Mouse (Mus musculus) cerebellum, adult 11 months (tissue): ENCODE data around the gene Lama5.
A peak's percentile ranks its signal among the peaks of the same experiment; 100 is the strongest.

Experiments
- DNase-seq: peaks from one replicate; pipeline ENCODE4 v3.0.0; 2022

The Lama5 gene

DNA sequence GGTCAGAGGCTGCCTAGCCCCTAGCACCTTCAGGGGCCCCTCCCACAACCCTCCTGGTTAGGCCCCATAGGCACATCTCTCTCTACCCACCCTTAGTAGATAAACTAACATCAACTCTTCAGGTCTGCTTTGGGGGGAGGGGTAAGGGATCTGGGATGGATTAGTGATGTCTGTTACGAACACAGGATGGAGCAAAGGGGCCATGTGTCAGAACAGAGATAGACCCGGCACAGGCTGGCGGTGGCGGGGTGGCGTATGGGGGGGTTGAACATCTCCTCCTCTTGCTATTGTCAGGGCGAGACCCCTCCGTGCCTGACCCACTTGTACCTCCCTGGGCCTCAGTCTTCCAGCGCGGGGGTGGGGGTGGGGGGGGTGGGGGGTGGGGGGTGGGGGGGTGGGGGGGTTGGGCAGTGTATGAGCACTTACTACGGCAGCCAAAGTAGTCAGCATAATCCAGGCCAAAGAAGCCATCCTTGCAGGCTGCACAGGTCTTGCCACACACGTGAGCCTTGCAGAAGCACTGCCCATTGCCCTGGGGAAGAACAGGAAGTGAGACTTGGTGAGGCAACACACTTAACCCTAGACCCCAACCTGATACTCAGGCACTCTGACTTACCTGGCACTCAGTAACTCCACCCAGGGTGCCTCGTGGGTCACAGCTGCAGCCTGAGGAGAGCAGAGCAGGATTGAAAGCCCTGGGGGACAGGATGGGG lies 28.9 kb downstream of the Lama5 start:
- DNase-seq: no peak

DNA sequence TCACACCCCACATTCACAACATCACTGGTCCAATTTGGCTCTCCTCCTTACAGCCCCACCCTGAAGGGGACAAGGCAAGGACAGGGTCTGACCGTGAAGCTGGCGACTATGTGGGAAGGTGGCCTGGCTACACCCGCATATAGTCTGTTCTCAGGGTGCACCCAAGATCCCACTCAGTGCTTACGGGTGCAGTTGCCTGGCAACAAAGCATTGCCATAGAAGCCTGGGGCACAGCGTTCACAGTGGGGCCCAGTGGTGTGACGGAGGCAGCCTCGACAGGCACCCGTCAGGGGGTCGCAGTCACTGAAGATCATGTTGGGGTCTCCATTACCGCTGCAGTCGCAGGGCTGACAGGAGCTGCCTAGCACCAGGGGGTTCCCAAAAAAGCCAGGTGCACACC lies 38.3 kb downstream of the Lama5 start:
- DNase-seq: no peak

DNA sequence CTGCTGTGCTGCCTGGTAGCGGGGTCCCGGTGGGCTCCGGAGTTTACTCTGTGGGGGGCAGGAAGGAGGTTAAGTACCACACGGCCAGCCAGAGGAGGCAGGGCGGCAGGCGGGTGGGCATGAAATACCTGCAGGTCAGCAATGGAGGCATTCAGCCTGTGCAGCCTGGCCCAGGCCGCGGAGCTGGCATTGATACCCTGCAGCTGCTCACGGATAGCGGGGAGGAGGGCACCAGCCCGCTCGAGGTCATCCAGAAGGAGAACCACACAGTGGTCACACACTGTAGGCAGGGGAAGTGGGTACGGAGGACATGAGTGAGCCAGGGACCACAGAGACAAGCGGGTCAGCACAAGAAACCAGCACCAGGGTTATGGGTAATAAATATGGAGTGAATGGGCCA lies 40.0 kb downstream of the Lama5 start:
- DNase-seq: no peak

DNA sequence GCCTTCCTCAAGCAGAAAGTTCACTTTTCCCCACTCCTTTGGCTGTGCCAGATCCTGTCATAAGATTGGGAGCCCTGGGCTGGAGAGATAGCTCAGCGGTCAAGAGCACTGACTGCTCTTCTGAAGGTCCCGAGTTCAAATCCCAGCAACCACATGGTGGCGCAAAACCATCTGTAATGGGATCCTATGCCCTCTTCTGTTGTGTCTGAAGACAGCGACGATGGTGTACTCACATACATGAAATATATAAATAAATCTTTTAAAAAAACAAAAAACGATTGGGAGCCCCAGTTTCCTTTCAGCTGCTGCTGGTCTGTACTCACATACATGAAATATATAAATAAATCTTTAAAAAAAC lies 40.9 kb downstream of the Lama5 start:
- no peak for DNase-seq

DNA sequence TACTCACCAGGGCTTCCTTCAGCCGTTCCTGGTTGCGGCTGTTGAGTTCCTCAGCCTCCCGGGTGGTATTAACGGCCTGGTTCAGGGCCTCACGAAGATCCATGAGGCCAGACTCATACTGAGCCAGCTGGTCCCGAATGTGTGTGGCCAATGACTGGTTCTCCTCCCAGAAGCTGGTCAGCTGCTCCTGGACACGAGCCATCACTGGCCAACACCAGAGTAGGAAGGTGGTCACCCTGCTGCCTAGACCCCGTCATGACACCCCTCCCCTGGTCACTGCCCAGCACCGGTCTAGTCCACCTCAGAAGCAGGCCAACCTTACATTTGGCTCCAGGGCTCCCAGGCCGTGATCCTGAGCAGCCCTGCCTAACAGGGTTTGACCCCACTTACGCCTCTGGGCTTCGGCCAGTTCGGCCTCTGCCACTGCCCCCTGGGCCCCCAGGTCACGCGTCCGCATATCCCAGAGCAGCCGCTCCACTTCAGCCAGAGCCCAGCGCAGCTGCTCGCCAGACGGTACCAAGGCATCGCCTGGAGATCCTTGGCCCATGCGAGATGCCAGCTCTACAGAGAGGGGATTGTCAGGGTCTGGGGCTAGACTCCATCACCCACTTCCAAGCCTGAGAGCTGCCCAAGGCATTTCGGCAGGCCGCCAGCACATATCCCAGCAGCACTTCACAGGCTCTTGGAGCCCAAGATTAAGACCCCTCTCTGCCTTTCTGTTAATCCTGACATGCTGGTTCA lies 41.5 kb downstream of the Lama5 start:
- no peak for DNase-seq

DNA sequence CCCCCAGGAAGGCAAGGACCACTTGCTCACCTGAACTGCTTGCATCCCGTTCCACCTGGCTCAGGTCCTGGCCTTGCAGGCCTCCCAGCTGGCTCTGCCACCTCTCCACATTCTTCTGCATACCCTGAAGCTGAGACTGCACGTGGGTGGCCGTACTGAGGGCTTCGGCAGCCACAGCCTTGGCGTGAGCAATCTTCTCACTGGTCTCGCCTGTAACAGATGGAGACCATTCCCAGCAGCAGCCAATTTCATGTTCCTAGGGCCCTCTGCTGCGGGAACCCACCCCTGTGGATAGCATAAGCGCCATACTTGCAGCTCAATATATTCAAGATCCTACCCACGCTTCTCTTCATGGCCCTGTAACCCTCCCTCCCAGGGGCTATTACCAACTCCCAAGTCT lies 44.1 kb downstream of the Lama5 start:
- no peak for DNase-seq

DNA sequence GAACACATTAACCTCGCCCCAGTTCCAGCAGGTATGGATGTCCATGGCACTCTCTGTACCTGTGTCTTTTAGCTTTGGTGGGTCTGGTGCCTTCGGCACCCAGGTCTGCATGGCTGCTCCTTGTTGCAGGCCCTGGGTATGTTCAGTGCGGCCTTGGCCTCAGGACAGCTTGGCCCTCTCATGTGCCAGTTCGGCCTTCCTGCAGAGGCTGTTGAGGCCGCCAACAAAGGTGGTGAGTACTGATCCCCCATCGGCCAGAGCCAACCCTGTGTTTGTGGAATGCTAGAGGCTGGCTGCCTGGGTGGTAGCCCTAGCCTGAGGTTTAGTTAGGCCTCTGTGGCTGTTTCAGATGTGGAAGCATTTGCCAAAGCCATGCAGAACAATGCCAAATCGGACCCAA lies 49.9 kb downstream of the Lama5 start:
- no peak for DNase-seq

DNA sequence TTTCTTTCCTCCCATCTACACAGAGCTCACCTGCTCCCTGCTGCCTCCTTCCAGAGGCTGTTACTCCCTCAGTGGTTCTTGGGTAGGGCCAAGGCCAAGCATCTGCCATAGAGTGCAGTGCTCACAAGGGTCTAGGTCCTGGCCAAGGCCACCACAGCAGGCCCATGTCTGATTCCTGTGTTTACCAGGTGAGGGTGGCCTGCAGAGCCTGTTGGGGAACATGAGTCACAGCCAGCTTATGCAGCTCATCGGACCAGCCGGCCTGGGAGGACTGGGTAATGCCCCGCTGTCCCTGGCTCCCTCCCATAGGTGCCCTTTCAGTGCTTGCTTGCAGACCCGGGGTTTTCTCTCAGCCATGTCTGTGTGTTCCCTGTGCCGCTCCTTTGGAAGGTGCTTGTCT lies 51.5 kb downstream of the Lama5 start:
- no peak for DNase-seq

DNA sequence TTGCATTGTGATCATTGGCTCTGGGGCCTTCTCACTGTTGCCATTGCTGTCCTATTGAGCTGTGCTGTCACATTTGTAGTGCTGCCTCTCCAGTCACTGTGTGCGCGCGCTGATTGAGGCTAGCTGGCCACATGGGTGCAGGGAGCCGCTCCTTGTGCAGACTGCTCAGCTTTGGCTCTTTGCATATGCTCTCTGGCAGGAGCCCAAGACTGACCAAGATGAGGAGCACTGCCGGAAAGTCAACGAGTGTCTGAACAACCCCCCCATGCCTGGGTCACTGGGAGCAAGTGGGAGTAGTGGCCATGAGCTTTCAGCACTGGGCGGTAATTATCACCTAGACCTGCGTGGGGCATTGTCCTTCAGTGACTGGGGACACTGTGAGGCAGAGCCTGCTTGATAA lies 51.9 kb downstream of the Lama5 start:
- peak; percentile 27 for DNase-seq

DNA sequence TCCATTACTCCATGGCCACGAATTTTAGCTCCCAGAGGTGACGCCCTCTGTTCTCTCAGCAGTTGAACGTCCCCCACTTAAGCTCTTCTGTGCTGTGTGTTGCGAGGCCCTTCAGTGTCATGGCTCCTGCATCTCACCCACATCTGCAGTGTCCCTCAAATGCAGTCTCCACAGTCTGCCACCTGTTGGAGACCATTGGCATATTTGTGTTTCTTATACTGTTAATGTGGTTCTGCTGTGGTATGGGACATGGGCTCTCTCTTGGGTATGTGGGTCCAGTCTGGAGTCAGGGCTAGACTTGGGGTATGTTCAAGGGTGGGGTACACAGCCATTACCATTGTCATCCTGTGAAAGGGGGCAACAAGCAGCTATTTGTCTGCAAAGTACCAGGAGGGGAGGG lies 52.5 kb downstream of the Lama5 start:
- no peak for DNase-seq

DNA sequence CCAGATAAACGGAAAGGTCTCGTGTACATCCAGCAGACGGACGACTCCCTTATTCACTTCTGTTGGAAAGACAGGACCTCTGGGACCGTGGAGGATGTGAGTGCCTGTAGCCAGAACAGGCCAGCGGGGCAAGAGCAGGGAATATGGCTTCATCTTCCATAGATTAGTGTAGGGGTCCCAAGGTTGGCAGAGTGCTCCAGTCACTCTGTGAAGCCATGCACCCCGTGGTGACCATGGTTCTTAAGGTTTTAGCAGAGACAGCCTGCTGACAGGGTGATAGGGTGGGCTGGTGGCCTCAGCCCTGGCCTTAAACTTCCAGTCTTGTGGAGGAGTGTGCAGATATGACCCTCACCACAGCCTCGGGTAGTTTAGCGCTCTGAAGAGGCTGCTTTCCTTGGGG lies 53.5 kb downstream of the Lama5 start:
- peak; percentile 42 for DNase-seq

DNA sequence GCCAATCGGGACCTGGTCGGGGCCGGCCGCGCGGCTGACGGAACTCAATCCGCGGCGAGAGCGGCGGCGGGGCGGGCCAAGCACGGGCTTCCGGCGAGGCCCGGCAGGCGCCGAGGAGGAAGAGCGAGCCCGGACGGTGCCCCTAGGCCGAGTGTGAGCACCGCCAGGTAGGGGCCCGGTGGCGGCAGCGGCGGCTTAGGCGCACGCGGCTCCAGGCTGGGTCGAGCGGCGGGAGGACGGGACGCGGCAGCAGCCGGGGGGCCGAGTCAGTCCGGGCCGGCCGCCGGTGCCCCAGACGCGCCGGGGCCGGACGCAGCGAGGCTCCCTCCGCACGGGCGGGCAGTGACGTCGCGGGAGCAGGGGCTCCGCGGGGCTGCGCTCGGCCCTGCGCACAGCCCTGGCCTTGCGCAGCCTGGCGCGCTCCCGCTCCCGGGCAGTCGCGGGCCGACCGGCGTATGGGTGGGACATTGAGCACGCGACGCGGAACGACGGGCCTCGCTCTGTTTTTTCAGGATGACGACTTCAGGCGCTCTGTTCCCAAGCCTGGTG lies 54.1 kb downstream of the Lama5 start:
- no peak for DNase-seq

DNA sequence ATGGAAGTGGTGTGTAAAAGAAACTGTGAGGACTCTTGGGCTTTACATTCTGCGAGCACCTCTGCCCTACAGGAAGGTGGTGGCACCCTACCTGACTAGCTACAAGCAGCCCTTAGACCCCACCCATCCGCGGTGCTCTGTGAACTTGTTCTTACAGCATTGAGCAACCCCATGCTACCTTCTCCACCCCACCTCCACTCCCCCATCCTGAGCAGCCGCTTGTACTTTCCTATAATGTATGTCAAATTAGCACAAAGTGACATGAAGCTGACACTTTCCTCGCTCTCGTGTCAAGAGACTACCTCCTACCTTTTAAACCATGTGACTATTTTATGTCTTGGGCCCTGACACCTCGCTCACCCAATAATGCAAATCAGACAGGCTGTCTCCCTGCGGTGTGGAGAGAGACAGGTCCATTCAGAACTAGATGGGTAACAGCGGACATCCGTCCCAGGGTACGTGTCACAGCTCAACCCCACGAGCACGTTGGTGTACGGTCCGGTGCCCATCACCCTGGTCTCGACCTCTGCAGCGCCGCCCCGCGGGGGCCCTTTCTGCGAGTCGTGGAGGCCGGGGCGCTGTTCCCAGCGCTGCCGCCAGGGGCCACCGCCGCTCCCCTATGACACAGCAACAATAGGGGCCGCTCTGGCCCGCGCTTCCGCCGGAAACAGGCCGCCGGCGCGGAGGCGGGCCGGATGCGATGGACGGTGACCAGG lies 54.7 kb downstream of the Lama5 start, which contains the start of gene Adrm1:
Adrm1 (plus strand) TSS at position 680 of the 716 bp plus-strand sequence.
- peak; percentile 98 for DNase-seq

DNA sequence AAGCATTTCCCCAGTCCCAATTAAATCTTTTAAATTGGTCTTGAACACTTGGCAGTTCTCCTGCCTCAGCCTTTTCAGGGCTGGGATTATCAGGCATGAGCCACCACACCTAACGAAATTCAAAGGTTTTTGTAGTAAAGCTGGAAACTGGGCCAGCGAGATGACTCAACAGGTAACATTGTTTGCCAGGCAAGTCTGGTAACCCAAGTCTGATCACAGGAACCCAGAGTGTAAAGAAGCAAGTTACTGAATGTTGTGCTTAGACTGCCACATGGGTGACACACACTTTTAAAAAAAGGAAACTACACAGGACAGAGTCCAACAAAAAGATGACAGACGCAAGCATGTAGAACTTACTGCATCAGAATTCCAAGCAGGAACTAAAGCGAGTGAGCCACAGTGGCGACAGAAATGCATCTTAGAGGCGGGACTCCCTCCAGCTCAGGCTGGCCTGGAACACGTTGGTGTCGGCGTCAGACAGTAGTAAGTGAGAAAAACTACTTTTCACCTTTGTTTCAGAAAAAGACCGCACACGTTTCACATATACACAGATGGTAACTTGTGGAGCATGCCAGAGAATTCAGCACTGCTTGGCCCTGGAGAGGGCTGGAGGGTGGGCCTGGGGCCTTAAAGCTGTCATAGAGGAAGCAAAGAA lies 55.4 kb downstream of the Lama5 start:
- no peak for DNase-seq

DNA sequence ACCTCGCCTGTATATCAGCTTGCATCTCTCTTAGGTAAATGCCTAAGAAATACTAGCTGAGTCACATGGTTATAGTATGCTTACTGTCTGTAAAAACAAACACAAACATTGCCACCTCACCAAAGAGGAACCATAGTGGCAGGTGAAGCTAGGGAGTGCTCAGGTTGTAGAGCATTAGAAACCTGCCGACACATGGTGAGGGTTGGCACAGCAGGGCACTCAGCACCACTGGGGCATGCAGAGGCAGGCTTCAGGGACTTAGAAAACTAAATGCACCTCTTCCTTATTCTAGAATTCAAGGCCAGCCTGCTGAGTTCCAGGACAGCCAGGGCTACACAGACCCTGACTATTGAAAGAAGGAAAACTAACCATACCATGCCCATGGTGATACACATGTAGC lies 58.8 kb downstream of the Lama5 start:
- no peak for DNase-seq

DNA sequence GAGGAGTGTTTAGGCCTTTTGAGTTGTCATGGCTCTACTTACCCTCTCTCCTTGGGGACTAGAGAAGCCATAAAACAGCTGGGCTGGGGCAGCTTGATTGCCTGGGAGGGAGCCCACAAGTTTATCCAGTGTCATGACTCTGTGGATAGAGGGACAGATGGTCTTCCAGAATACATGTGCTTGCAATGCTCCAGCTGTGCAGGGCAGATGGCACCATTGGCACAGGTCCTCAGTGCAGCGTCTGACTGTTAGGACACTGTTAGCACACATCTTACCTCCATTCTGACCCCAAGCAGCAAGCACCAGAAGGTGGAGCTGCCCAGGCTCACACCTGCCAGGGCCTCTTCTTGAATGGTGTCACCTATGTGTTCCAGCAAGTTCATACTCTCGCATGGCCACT lies 59.8 kb downstream of the Lama5 start:
- no peak for DNase-seq

DNA sequence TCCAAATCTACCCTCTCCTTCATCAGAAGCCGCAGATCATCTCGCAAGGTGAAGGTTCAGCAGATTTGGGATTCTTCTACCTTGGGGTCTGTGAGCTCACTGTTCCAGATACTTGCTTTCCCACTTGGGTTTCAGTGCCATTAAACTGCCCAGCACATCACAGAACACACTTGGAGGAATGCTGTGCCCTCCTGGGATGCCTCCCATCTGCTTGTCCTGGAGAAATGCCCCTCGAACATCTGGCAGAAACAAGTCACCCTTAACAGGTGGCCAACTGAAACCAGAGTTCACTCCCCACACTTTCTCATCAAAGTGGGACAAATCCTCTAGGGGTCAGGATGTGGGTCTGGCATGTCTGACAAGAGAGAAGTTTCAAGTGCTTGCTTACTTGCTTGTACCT lies 67.0 kb downstream of the Lama5 start:
- no peak for DNase-seq

DNA sequence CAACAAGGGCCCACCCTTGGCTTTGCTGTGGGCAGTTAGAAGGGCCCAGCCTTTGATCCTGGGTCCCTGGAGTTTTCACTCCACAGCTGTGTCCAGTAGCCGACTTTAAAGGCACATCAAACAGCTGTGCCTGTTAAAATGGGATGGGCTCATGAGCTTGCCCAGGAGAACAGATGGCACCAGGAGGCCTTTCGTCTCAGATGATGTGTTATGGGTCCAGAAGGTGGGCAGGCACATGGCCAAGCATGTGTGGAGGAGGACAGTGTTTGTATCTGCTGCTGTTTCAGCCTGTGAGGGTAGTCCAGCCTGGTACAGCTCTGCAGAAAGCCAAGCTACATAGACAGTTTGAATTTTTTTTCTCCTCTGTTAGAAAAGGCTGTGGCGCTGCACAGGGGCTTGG lies 70.9 kb downstream of the Lama5 start:
- DNase-seq: no peak

DNA sequence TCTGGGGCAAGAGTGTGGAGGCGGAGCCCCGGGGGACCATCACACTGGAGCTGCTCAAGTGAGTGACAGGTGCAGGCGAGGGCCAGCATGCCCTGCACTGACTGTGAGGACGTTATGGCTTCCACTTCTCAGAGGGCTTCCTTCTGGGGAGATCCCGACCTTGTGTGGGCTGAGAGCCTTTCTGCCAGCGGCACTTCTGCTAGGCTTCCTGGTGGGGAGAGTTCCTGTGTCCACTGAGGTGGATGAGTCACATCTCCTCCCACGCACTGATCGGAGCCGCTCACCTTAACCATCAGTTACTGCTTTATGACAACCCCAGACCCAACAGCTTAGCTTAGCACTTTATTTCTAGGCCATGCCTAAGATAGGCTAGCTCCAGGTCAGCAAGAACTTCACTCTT lies 77.1 kb downstream of the Lama5 start:
- DNase-seq: no peak

DNA sequence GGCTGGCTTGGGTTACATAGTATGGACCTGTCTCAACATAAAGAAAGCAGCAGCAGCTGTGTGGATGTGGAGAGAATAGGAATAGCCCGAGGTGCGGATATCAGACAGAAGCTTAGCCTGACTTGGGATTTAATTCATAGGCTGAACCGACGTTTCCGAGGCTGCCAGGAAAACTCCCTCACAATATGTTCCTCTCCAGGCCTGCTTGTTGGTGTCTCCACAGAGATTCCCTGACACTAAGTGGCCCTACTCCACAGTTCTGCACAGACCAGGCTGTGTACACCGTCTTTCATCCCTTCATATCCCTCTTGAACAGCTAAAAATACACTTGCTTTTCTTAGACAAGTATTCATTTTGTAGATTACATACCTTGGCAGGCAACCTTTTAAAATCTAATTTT lies 78.3 kb downstream of the Lama5 start:
- no peak for DNase-seq

DNA sequence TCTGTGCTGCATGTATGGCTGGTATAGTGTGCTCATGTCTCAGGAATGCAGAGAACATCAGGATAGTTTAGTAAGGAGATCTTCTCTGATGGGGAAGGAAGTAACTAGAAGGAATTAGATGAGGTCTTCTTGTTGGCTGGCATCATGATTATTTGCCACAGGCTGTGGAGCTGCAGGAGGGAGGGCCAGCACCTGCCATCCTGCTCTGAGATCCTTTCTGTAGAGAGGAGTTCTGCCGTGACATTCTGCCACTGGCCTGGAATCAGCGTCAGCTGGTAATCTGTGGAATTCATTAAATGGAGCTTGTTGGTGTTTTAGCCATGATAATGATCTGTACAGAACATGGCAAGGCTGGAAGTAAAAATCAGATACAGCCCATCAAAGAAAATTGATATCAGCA lies 79.6 kb downstream of the Lama5 start:
- peak; percentile 62 for DNase-seq

DNA sequence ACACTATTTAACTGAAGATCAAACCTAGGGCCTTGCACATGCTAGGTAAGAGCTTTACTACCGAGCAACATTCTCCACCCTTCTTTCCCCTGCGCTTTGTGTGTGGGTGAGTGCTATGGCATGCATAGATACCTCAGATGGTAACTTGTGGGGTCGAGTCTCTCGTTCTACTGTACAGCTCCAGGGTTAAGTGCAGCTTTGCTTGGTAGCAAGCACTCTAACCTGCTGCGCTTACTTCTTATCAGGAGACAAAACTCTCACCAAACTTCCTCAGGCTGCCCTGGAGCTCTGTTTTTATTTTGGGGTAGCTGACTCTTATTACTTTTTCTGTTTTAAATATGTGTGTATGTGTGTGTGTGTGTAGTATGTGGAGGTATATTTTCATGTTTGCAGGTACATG lies 90.2 kb downstream of the Lama5 start:
- DNase-seq: no peak

DNA sequence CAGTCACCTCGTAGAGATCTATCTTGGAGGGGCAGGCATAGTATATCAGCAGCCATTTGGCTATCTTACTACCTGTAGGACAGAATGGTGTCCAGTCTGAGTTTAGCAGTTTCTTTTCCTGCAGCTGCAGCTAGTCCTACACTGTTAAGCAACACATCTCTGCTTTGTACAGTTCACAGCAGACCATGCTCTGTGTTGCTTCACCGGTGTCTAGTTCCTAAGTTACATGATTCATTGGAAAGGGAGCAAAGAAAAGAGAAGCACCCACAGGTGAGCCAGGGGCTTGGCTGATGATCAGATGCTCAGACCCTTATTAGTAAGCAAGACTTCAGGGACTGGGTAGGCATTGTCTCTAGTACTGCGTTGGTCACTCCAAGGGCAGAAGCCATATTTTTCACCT lies 91.7 kb downstream of the Lama5 start:
- DNase-seq: no peak
